Mouse (Mus musculus): Measurements from ENCODE around the gene Cyp2d11. TPM values are rescaled to one million over a fixed set of nuclear protein-coding genes. Genes with fewer than 3 reads are reported as not detected.

The Cyp2d11 gene
- polyA plus RNA-seq, 1 experiment from 2014 or later = not detected

DNA sequence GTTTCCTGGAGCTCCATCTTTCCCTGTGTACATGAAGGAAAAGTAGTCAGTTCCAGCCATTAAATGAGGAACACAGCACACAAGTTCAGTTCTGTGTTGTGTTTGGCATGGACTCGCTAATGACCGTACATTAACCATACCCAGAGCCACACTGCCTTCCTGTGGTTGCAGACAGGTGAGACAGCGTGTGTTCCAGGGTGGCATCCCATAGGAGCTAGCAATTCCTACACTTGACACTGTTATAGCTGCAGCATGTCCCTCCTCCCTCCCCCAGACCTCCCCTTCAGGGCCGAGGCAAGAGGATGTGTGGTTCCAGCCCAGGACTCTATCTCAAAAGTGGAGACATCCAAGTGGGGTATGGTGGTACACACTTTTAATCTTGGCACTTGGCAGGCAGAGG, 43.5 kb downstream of the Cyp2d11 start:
- Histone ChIP-seq H3K9ac (replicated peaks; ENCODE audit: low read depth, low read length) (no peak overlapping the region), H3K9me3 (ENCODE audit: control insufficient read depth, low read length) (no peaks in the 10 kb centered on the region), H3K4me3 (ENCODE audit: low read depth, low read length) (no peak overlapping the region), H3K36me3 (ENCODE audit: control insufficient read depth, insufficient read depth, low read length) (peaks cover 29% of the 10 kb centered on the region), H3K4me2 (ENCODE audit: low read depth, low read length) (no peak overlapping the region), H3K4me1 (ENCODE audit: control insufficient read depth, insufficient read depth, low read length) (peaks cover 25% of the 10 kb centered on the region), H3K27ac (ENCODE audit: low read depth, low read length) (no peak overlapping the region), H3K27me3 (ENCODE audit: control insufficient read depth, insufficient read depth, low read length) (peaks cover 3% of the 10 kb centered on the region; the same call in 1 of the 2 replicates)
- no peak for ATAC-seq (ENCODE audit: low read depth)
- 92% methylated on average over 4 of the region's 4 CpGs for WGBS

DNA sequence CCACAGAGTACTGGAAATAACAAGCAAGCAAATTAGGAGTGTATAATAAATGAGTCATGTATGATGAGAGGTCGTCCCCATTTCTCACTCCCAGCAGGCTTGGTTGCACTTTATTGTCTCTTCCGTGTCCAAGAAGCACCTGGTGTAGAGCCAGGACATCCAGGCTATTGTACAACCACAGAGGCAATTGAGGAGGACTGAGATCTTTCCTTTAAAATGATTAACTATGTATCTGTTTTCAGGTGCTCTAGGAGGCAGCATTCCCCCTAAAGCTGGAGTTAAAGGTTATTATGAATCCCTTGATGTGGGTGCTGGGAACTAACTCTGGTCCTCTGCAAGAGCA, 44.9 kb downstream of the Cyp2d11 start:
- ATAC-seq (ENCODE audit: low read depth) = no peak
- peaks cover 29% of the 10 kb centered on the region for H3K36me3 ChIP-seq (ENCODE audit: control insufficient read depth, insufficient read depth, low read length)
- H3K9ac ChIP-seq (replicated peaks; ENCODE audit: low read depth, low read length) = no peak overlapping the region
- no peak overlapping the region for H3K4me3 ChIP-seq (ENCODE audit: low read depth, low read length)
- peaks cover 3% of the 10 kb centered on the region; the same call in 1 of the 2 replicates for H3K27me3 ChIP-seq (ENCODE audit: control insufficient read depth, insufficient read depth, low read length)
- H3K4me2 ChIP-seq (ENCODE audit: low read depth, low read length) = no peak overlapping the region
- H3K9me3 ChIP-seq (ENCODE audit: control insufficient read depth, low read length) = no peaks in the 10 kb centered on the region
- H3K4me1 ChIP-seq (ENCODE audit: control insufficient read depth, insufficient read depth, low read length) = peaks cover 20% of the 10 kb centered on the region
- no peak overlapping the region for H3K27ac ChIP-seq (ENCODE audit: low read depth, low read length)
- WGBS = 85% methylated on average over 2 of the region's 2 CpGs

GRCm38 (mm10) chr15:82348258-82348998, 45.4 kb downstream of the Cyp2d11 start:
- no peaks in the 10 kb centered on the region for H3K27me3 ChIP-seq (ENCODE audit: control insufficient read depth, insufficient read depth, low read length)
- peaks cover 29% of the 10 kb centered on the region for H3K36me3 ChIP-seq (ENCODE audit: control insufficient read depth, insufficient read depth, low read length)
- 91% methylated on average over 8 of the region's 8 CpGs for WGBS

DNA sequence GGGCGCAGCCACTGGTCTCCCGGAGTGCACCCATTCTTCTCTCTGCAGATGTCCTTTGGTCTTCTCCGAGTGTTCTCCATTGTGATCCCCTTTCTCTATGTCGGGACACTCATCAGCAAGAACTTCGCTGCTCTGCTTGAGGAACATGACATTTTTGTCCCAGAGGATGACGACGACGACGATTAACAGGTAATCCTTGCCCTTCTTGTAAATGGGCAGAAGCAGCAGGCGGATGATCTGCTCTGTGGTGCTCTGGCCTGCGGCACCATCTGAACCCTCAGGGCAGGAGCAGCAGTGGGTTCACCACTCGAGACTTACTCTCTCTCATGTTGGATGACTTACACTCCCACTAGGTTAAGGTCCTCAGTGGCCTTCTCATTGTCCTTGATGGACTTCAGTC, 46.0 kb downstream of the Cyp2d11 start:
- no peak overlapping the region for H3K4me3 ChIP-seq (ENCODE audit: low read depth, low read length)
- H3K27me3 ChIP-seq (ENCODE audit: control insufficient read depth, insufficient read depth, low read length) = no peaks in the 10 kb centered on the region
- no peaks in the 10 kb centered on the region for H3K9me3 ChIP-seq (ENCODE audit: control insufficient read depth, low read length)
- no peak for ATAC-seq (ENCODE audit: low read depth)
- no peak overlapping the region for H3K27ac ChIP-seq (ENCODE audit: low read depth, low read length)
- H3K4me1 ChIP-seq (ENCODE audit: control insufficient read depth, insufficient read depth, low read length) = peaks cover 15% of the 10 kb centered on the region
- H3K9ac ChIP-seq (replicated peaks; ENCODE audit: low read depth, low read length) = no peak overlapping the region
- H3K4me2 ChIP-seq (ENCODE audit: low read depth, low read length) = no peak overlapping the region
- 96% methylated on average over 12 of the region's 12 CpGs for WGBS
- H3K36me3 ChIP-seq (ENCODE audit: control insufficient read depth, insufficient read depth, low read length) = peaks cover 29% of the 10 kb centered on the region

More at GRCm38 (mm10) chr15:82348258-82348998, 45.4 kb downstream of the Cyp2d11 start:
- H3K9me3 ChIP-seq (ENCODE audit: control insufficient read depth, low read length) = no peaks in the 10 kb centered on the region
- H3K4me2 ChIP-seq (ENCODE audit: low read depth, low read length) = no peak overlapping the region
- H3K4me3 ChIP-seq (ENCODE audit: low read depth, low read length) = no peak overlapping the region
- no peak overlapping the region for H3K9ac ChIP-seq (replicated peaks; ENCODE audit: low read depth, low read length)
- H3K4me1 ChIP-seq (ENCODE audit: control insufficient read depth, insufficient read depth, low read length) = peaks cover 20% of the 10 kb centered on the region
- no peak for ATAC-seq (ENCODE audit: low read depth)
- no peak overlapping the region for H3K27ac ChIP-seq (ENCODE audit: low read depth, low read length)

- Histone ChIP-seq H3K4me2 (ENCODE audit: low read depth, low read length) (peak overlapping the region; percentile 96), H3K36me3 (ENCODE audit: control insufficient read depth, insufficient read depth, low read length) (peaks cover 29% of the 10 kb centered on the region), H3K4me1 (ENCODE audit: control insufficient read depth, insufficient read depth, low read length) (peaks cover 13% of the 10 kb centered on the region), H3K27ac (ENCODE audit: low read depth, low read length) (no peak overlapping the region), H3K9me3 (ENCODE audit: control insufficient read depth, low read length) (no peaks in the 10 kb centered on the region), H3K4me3 (ENCODE audit: low read depth, low read length) (peak overlapping the region; percentile 64), H3K9ac (replicated peaks; ENCODE audit: low read depth, low read length) (0 out of 2 replicates have a peak overlapping the region, but pooled peaks have one; percentile 71), H3K27me3 (ENCODE audit: control insufficient read depth, insufficient read depth, low read length) (no peaks in the 10 kb centered on the region)
- 83% methylated on average over 4 of the region's 4 CpGs for WGBS
- ATAC-seq (ENCODE audit: low read depth) = no peak
Measured at GRCm38 (mm10) chr15:82347303-82347676, 46.5 kb downstream of the Cyp2d11 start.

- 64% methylated on average over 14 of the region's 14 CpGs for WGBS
- H3K4me1 ChIP-seq (ENCODE audit: control insufficient read depth, insufficient read depth, low read length) = peaks cover 13% of the 10 kb centered on the region
- ATAC-seq (ENCODE audit: low read depth) = no peak; the same call in 1 of the 2 replicates
- H3K4me3 ChIP-seq (ENCODE audit: low read depth, low read length) = peak overlapping the region; percentile 64
- peak overlapping the region; percentile 71 for H3K9ac ChIP-seq (replicated peaks; ENCODE audit: low read depth, low read length)
- no peaks in the 10 kb centered on the region for H3K27me3 ChIP-seq (ENCODE audit: control insufficient read depth, insufficient read depth, low read length)
- peaks cover 29% of the 10 kb centered on the region for H3K36me3 ChIP-seq (ENCODE audit: control insufficient read depth, insufficient read depth, low read length)
- peak overlapping the region; percentile 87 for H3K27ac ChIP-seq (ENCODE audit: low read depth, low read length)
- peak overlapping the region; percentile 96 for H3K4me2 ChIP-seq (ENCODE audit: low read depth, low read length)
- no peaks in the 10 kb centered on the region for H3K9me3 ChIP-seq (ENCODE audit: control insufficient read depth, low read length)
Measured at GRCm38 (mm10) chr15:82346580-82347302, 47.1 kb downstream of the Cyp2d11 start.

- WGBS = under 1% methylated on average over 51 of the region's 51 CpGs
- peak overlapping the region; percentile 87 for H3K27ac ChIP-seq (ENCODE audit: low read depth, low read length)
- ATAC-seq (ENCODE audit: low read depth) = peak; percentile 98
Measured at GRCm38 (mm10) chr15:82345820-82346470, 47.9 kb downstream of the Cyp2d11 start.

GRCm38 (mm10) chr15:82344971-82345370, 48.9 kb downstream of the Cyp2d11 start:
- Histone ChIP-seq H3K4me3 (ENCODE audit: low read depth, low read length) (no peak overlapping the region), H3K36me3 (ENCODE audit: control insufficient read depth, insufficient read depth, low read length) (peaks cover 19% of the 10 kb centered on the region; the same call in 1 of the 2 replicates), H3K4me2 (ENCODE audit: low read depth, low read length) (no peak overlapping the region), H3K9me3 (ENCODE audit: control insufficient read depth, low read length) (no peaks in the 10 kb centered on the region), H3K9ac (replicated peaks; ENCODE audit: low read depth, low read length) (no peak overlapping the region), H3K4me1 (ENCODE audit: control insufficient read depth, insufficient read depth, low read length) (peaks cover 20% of the 10 kb centered on the region), H3K27ac (ENCODE audit: low read depth, low read length) (no peak overlapping the region), H3K27me3 (ENCODE audit: control insufficient read depth, insufficient read depth, low read length) (peaks cover 8% of the 10 kb centered on the region)
- 94% methylated on average over 6 of the region's 6 CpGs for WGBS
- ATAC-seq (ENCODE audit: low read depth) = no peak

More at GRCm38 (mm10) chr15:82345820-82346470, 47.9 kb downstream of the Cyp2d11 start:
- Histone ChIP-seq H3K4me3 (ENCODE audit: low read depth, low read length) (peak overlapping the region; percentile 64), H3K4me1 (ENCODE audit: control insufficient read depth, insufficient read depth, low read length) (peaks cover 19% of the 10 kb centered on the region), H3K9me3 (ENCODE audit: control insufficient read depth, low read length) (no peaks in the 10 kb centered on the region), H3K4me2 (ENCODE audit: low read depth, low read length) (peak overlapping the region; percentile 96), H3K36me3 (ENCODE audit: control insufficient read depth, insufficient read depth, low read length) (peaks cover 28% of the 10 kb centered on the region), H3K27me3 (ENCODE audit: control insufficient read depth, insufficient read depth, low read length) (0 out of 2 replicates have a peak, but pooled peaks cover 2% of the 10 kb centered on the region), H3K9ac (replicated peaks; ENCODE audit: low read depth, low read length) (peak overlapping the region; percentile 71)
